Mouse (Mus musculus) hindbrain, embryonic 14.5 days (tissue): ENCODE measurements at regions not wholly inside any gene's neighbourhood (a gene's known extent, or its start where the extent isn't known, plus 50 kb on each side); places are given as distances from the start of the nearest gene placed in this dataset.

Source experiments
- ATAC-seq: fragments of 200-750 bp; cut with Nextera tagmentation; 2 replicates; pipeline ENCODE4 v1.8.0; 2017; ENCODE audit warnings: moderate number of reproducible peaks, mild to moderate bottlenecking, moderate TSS enrichment, moderate library complexity; ENCODE audit not compliant: low FRiP score
- DNase-seq: peaks from one replicate; pipeline ENCODE4 v3.0.0-alpha.2; 2015; ENCODE audit warnings: low spot score
- H3K27ac ChIP-seq: fragments of 300-500 bp; sonication (generic); 2 replicates; pipeline ENCODE4 v1.5.1; 2014; ENCODE audit warnings: mild to moderate bottlenecking, moderate library complexity
- H3K27me3 ChIP-seq: fragments of 300-500 bp; sonication (generic); 2 replicates; pipeline ENCODE4 v1.6.1; 2014; ENCODE audit warnings: mild to moderate bottlenecking, low read length, mixed read lengths; ENCODE audit not compliant: control insufficient read depth, insufficient read depth
- H3K36me3 ChIP-seq: fragments of 300-500 bp; sonication (generic); replicated peaks from 2 replicates; pipeline ENCODE4 v1.6.1; 2014; ENCODE audit not compliant: control insufficient read depth, insufficient read depth
- H3K4me1 ChIP-seq: fragments of 300-500 bp; sonication (generic); replicated peaks from 2 replicates; pipeline ENCODE4 v1.6.1; 2014; ENCODE audit warnings: antibody characterized with exemption, low read length, mixed read lengths; ENCODE audit not compliant: control insufficient read depth, insufficient read depth
- H3K4me2 ChIP-seq: fragments of 300-500 bp; sonication (generic); replicated peaks from 2 replicates; pipeline ENCODE4 v1.6.1; 2014; ENCODE audit warnings: mild to moderate bottlenecking, moderate library complexity
- H3K4me3 ChIP-seq: fragments of 300-500 bp; sonication (generic); replicated peaks from 2 replicates; pipeline ENCODE4 v1.5.1; 2014; ENCODE audit warnings: mild to moderate bottlenecking, low read length
- H3K9ac ChIP-seq: fragments of 300-500 bp; sonication (generic); 2 replicates; pipeline ENCODE4 v1.6.1; 2014
- H3K9me3 ChIP-seq: fragments of 300-500 bp; sonication (generic); 2 replicates; pipeline ENCODE4 v1.6.1; 2016; ENCODE audit warnings: low read length; ENCODE audit not compliant: control insufficient read depth
- WGBS: fragments of 180-500 bp; shearing (Covaris S2); extraction: QIAGEN DNeasy Blood & Tissue Kit; methylation state at CpG from one replicate; pipeline ENCODE4 v1.1.7; 2014; 5-methylcytosine and 5-hydroxymethylcytosine counted together

DNA sequence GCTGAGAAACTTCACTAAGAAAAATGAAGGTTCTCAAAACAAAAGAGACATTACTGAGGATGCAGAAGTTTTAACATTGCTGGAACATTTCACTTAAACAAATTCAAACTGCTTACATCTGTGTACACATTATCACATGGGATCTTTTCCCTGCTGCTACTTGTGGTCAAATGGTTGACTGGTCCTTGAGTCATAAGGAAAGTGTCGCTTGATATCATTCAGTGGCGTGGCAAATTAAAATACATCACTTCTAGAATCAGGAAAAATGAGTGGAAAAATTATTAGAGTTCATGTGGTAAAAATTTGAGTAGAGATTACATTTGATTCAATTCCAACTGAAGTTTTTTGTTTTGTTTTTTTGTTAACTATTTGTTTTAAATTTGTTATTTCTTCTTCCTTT is 420.2 kb upstream of the Adgrl2 start:
- no peaks in the 10 kb centered on the region for H3K27me3 ChIP-seq
- no peak overlapping the region for H3K4me2 ChIP-seq
- 95% methylated on average over 2 of the region's 2 CpGs for WGBS
- H3K4me3 ChIP-seq = no peak overlapping the region
- H3K9ac ChIP-seq = no peak overlapping the region
- no peak overlapping the region for H3K27ac ChIP-seq
- ATAC-seq = no peak
- H3K9me3 ChIP-seq = no peaks in the 10 kb centered on the region
- no peaks in the 10 kb centered on the region for H3K4me1 ChIP-seq
- DNase-seq = no peak
- no peaks in the 10 kb centered on the region for H3K36me3 ChIP-seq

DNA sequence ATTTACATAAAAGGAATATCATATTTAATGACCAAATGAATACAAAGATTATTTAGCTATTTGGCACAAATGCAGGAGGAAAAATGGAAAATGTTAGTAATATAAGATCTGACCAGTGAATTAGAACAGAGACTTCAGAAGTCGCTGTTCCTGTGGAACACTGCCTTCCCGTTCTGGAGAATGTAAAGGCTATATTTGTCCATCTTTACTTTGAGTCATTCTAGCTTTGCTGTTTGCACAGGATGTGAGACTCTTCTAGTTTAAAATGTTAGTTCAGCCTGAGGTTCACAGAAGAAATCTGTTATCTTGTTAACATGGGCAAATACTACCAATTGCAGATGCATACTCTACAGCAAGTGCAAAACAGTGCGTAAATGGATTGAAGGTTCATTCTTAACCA is 418.5 kb upstream of the Adgrl2 start:
- Histone ChIP-seq H3K4me1 (no peaks in the 10 kb centered on the region), H3K36me3 (no peaks in the 10 kb centered on the region), H3K4me2 (no peak overlapping the region), H3K27ac (no peak overlapping the region), H3K27me3 (no peaks in the 10 kb centered on the region), H3K9me3 (no peaks in the 10 kb centered on the region), H3K4me3 (no peak overlapping the region), H3K9ac (no peak overlapping the region)
- 92% methylated on average over 3 of the region's 3 CpGs for WGBS
- no peak for ATAC-seq
- DNase-seq = no peak

DNA sequence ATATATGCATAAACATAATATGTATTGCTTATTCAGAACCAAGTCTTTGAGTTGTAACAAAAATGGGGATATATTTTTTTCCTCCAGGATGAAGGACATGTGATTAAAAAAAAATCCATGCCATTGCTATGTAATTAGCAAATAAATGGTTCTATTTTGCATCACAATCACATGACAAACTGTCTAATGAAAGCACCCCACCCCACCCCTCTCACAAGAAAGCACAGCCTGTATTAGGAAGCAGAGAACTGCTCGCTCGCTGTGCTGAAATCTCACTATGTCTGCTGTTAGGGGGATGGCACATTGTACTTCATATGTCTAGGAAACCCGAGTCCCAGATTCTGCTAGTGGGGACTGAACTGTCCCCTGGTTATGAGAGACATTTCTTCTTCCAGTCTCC is 415.5 kb upstream of the Adgrl2 start:
- Histone ChIP-seq H3K27ac (no peak overlapping the region), H3K36me3 (no peaks in the 10 kb centered on the region), H3K4me1 (no peaks in the 10 kb centered on the region), H3K9me3 (no peaks in the 10 kb centered on the region), H3K27me3 (no peaks in the 10 kb centered on the region), H3K4me2 (no peak overlapping the region), H3K4me3 (no peak overlapping the region), H3K9ac (no peak overlapping the region)
- 40% methylated on average over 3 of the region's 3 CpGs for WGBS
- DNase-seq (no peak), ATAC-seq (no peak)

DNA sequence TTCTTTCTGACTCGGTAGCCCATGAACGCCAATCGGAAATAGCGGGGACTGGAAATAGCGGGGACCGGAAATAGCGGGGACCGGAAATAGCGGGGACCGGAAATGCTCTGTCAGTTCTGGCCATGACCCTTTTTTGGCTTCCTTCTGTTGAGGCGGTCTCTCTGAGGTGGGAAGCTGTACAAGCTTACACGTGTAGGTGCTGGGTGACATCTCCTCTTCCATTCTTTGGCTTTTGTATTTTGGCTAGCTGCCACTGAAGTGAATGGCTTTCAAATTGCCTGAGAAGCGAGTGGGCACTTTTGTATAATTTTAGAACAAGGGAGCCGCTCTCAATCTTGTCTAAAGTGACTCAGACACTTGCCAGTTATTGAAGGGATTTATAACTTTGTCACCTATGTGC is 414.3 kb upstream of the Adgrl2 start:
- H3K36me3 ChIP-seq = no peaks in the 10 kb centered on the region
- H3K27ac ChIP-seq = no peak overlapping the region
- no peak overlapping the region for H3K9ac ChIP-seq
- no peaks in the 10 kb centered on the region for H3K9me3 ChIP-seq
- DNase-seq (no peak), ATAC-seq (no peak)
- no peaks in the 10 kb centered on the region for H3K27me3 ChIP-seq
- H3K4me2 ChIP-seq = no peak overlapping the region
- H3K4me1 ChIP-seq = no peaks in the 10 kb centered on the region
- WGBS = 92% methylated on average over 14 of the region's 14 CpGs
- no peak overlapping the region for H3K4me3 ChIP-seq

DNA sequence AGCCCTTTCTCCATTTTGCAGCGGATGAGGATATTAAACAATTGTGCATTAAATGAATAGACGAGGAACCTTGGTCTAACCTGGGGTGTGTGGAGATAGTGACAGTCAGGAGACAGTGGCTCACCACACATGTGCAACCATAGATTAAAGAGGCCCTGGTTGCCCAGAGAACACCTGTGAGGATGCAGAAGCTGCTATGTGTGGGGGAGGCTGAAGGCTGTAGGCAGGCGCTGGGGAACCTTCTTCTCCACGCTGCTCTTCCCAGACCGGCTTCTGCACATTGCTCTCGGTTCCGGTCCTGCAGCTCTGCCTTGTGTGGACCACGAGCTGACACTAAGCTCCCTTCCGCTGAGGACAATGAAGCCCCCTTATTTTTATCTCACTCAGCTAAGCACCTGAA is 412.1 kb upstream of the Adgrl2 start:
- H3K9me3 ChIP-seq = no peaks in the 10 kb centered on the region
- DNase-seq (no peak), ATAC-seq (no peak)
- 83% methylated on average over 9 of the region's 9 CpGs for WGBS
- no peaks in the 10 kb centered on the region for H3K4me1 ChIP-seq
- H3K4me2 ChIP-seq = no peak overlapping the region
- no peaks in the 10 kb centered on the region for H3K36me3 ChIP-seq
- no peaks in the 10 kb centered on the region for H3K27me3 ChIP-seq
- H3K9ac ChIP-seq = no peak overlapping the region
- H3K4me3 ChIP-seq = no peak overlapping the region
- H3K27ac ChIP-seq = no peak overlapping the region

DNA sequence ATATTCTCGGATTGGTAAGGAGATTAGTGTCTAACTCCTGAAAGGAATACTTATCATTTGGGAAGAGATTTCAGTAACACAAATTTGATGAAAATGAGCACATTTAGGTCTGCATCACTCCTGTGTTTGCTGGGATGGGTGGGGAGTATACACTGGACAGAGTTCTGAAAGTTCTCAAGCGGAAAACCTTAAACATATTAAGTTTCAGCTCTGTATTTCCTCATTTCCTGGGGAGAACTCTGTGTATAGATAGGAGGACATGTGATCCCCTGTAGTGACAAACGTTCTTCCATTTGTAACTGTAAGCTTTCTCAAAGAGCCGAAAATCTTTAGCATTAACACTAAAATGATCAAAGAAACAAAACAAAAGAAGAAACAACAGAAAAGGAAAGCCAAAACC is 404.7 kb upstream of the Adgrl2 start:
- H3K27me3 ChIP-seq = no peaks in the 10 kb centered on the region
- DNase-seq (no peak), ATAC-seq (no peak)
- no peaks in the 10 kb centered on the region for H3K36me3 ChIP-seq
- WGBS = 75% methylated on average over 4 of the region's 4 CpGs
- H3K4me1 ChIP-seq = no peaks in the 10 kb centered on the region
- no peak overlapping the region for H3K4me3 ChIP-seq
- no peaks in the 10 kb centered on the region for H3K9me3 ChIP-seq
- no peak overlapping the region for H3K9ac ChIP-seq
- H3K27ac ChIP-seq = no peak overlapping the region
- no peak overlapping the region for H3K4me2 ChIP-seq

DNA sequence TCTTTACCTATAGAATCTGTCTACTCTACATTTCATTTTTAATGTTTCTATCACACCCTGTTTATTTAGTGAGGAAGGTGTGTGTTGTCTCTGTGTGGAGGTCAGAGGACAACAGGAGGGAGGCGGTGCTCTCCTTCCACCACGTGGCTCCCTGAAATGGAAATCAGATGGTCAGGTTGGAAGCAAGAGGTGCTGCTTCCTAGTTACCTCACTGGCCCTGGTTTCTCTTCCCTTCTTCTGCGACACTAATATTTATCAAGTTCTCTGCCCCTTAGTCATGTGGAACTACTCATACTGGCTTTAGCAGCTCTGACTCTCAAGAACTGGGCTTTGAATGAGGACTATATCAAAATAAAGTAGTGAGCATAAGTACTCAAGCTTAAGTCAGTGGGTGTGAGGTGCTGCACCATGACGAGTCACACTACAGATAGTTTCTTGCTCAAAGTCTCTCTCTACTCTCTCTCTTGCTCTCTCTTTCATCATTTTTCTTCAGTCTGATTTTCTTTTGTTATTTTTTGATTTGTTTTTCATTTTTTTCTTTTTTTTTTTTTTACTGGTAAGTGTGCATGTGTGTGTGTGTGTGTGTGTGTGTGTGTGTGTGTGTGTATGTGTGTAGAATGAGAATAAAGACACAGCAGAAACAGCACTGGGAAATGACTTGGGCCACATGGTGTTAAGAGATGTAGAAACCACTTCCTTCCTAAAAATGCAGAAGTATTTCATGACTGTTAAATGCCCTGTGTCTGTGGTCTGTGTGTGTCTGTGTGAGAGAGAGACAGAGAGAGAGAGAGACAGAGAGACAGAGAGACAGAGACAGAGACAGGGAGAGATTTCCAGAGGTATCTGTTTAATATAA is 403.2 kb upstream of the Adgrl2 start:
- no peaks in the 10 kb centered on the region for H3K4me1 ChIP-seq
- WGBS = 79% methylated on average over 4 of the region's 4 CpGs
- no peaks in the 10 kb centered on the region for H3K36me3 ChIP-seq
- ATAC-seq (no peak), DNase-seq (no peak)
- no peak overlapping the region for H3K9ac ChIP-seq
- H3K4me2 ChIP-seq = no peak overlapping the region
- H3K9me3 ChIP-seq = no peaks in the 10 kb centered on the region
- no peak overlapping the region for H3K27ac ChIP-seq
- no peak overlapping the region for H3K4me3 ChIP-seq
- no peaks in the 10 kb centered on the region for H3K27me3 ChIP-seq

DNA sequence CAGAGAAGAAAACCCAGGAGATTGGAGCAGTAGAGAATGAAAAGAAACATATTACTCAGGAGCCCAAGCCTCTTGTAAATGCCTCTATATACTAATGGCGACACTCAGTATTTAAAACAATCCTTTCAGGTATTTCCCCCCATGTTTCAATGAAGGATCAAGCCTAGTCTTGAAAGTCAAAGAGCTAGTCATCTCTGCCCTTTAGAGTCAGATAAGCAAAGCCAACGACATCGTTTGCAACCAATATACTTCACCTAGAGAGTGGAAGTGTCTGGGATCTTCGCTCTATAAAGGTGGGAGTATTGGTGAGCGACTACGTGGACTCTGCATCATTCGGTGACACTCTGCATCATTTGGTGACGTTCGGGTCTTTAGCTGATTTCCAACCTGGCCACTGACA is 401.8 kb upstream of the Adgrl2 start:
- ATAC-seq = no peak
- Histone ChIP-seq H3K4me3 (no peak overlapping the region), H3K9ac (no peak overlapping the region), H3K27ac (no peak overlapping the region), H3K27me3 (no peaks in the 10 kb centered on the region), H3K36me3 (no peaks in the 10 kb centered on the region), H3K9me3 (no peaks in the 10 kb centered on the region), H3K4me2 (no peak overlapping the region), H3K4me1 (no peaks in the 10 kb centered on the region)
- WGBS = 94% methylated on average over 9 of the region's 9 CpGs
- DNase-seq = no peak

DNA sequence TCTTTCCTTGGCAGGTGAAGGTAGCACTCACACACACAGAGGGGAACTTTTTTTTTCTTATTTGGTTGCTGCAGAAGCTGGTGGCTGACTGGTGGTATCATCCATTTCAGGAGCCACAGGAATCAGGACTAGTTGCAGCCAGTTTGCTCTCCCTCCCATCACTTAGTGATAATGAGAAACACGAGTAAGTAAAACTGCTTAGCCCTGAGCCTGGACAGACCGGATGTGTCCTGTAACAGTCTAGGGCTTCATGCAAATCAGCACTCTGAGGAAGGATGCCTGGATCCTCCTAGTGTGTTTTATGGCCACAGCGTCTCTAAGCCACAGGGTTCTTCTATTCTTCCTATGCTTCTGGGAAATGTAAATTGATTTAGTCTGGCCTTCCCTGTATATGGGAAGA is 397.2 kb upstream of the Adgrl2 start:
- ATAC-seq (no peak), DNase-seq (no peak)
- no peaks in the 10 kb centered on the region for H3K4me1 ChIP-seq
- WGBS = 39% methylated on average over 3 of the region's 3 CpGs
- H3K27me3 ChIP-seq = no peaks in the 10 kb centered on the region
- no peak overlapping the region for H3K4me2 ChIP-seq
- H3K9me3 ChIP-seq = no peaks in the 10 kb centered on the region
- no peak overlapping the region for H3K4me3 ChIP-seq
- no peak overlapping the region for H3K27ac ChIP-seq
- H3K36me3 ChIP-seq = no peaks in the 10 kb centered on the region
- no peak overlapping the region for H3K9ac ChIP-seq

DNA sequence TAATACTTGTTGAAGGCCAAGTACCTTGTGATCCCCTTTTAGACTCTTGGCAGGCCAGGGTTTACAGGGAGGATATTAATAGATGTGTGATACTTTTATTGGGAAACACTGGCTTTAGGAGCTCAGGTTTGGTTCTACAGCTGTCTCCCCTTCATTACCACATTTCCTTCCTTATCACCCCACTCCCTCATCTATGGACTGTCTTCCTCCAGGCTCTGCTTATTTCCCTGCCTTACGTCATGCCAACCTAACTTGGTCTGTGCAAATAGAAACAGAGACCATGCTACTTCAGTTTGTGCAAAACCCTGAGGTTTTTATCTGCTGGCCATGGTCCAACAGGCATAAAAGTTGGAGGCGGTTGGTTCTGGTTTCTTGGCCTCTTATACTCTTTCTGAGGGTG is 395.7 kb upstream of the Adgrl2 start:
- H3K4me3 ChIP-seq = no peak overlapping the region
- WGBS = 82% methylated on average over 2 of the region's 2 CpGs
- no peaks in the 10 kb centered on the region for H3K27me3 ChIP-seq
- H3K27ac ChIP-seq = no peak overlapping the region
- no peaks in the 10 kb centered on the region for H3K9me3 ChIP-seq
- H3K4me2 ChIP-seq = no peak overlapping the region
- DNase-seq (no peak), ATAC-seq (no peak)
- no peaks in the 10 kb centered on the region for H3K36me3 ChIP-seq
- no peaks in the 10 kb centered on the region for H3K4me1 ChIP-seq
- H3K9ac ChIP-seq = no peak overlapping the region
